In genomic region chr11:95080783-95081182, GRCm38 (mm10) we compare ENCODE assay signal across 29 mouse cellular contexts. TPM values are rescaled to one million over a fixed set of nuclear protein-coding genes. Genes with fewer than 3 reads are reported as not detected.
DNase-seq lines count a peak whose midpoint lies in the region; ATAC-seq and TF ChIP-seq lines count a peak whose summit lies in the region.
"Had no signal": no experiment of that assay in that cellular context is flagged by ENCODE, and none has a peak within 500 bp of the region (broad histone marks: within the 10 kb centered on the region; RNA-seq: fewer than 3 reads in every experiment).

No protein-coding gene starts in this region.

- no peaks in the 10 kb centered on the region for H3K36me3 ChIP-seq in embryonic facial prominence, embryonic 11.5 days (replicated peaks; ENCODE audit: control insufficient read depth, insufficient read depth, low read depth, low read length)
- no peaks in the 10 kb centered on the region for H3K36me3 ChIP-seq in embryonic facial prominence, embryonic 10.5 days (replicated peaks)
- H3K36me3 ChIP-seq in kidney, embryonic 14.5 days (ENCODE audit: control insufficient read depth, insufficient read depth, low read length), result no peaks in the 10 kb centered on the region
- no peaks in the 10 kb centered on the region for H3K36me3 ChIP-seq in kidney, postnatal 0 days (ENCODE audit: insufficient read depth, low read length)
- H3K36me3 ChIP-seq: embryonic facial prominence, embryonic 13.5 days; forebrain, embryonic 12.5 days; forebrain, embryonic 15.5 days; G1E; heart, embryonic 12.5 days; heart, embryonic 15.5 days; hindbrain, embryonic 10.5 days; hindbrain, embryonic 13.5 days had no signal

- DNase-seq in embryonic facial prominence, embryonic 11.5 days (ENCODE audit: low spot score), result no peak
- no peak for DNase-seq in embryonic facial prominence, embryonic 10.5 days (ENCODE audit: low spot score)
- no peak for DNase-seq in kidney, adult 9 months
- DNase-seq in kidney, postnatal 0 days (ENCODE audit: low spot score), result peak; percentile 64
- no peak for DNase-seq in kidney, postnatal 25 days
- DNase-seq in 3T3-L1 (ENCODE audit: low read depth, low spot score), result peak; percentile 35
- DNase-seq: adrenal gland, postnatal 10 days; adrenal gland, postnatal 36 days; B cell, adult 2 months; cerebellum, adult 18-20 months; cerebellum, adult 9-10 months; cerebellum, postnatal 14 days; gastrocnemius, postnatal 10 days; gastrocnemius, postnatal 36 days; heart, adult 2 months; heart, postnatal 10 days; heart, postnatal 36 days had no signal

- no peak overlapping the region for H3K9ac ChIP-seq in embryonic facial prominence, embryonic 11.5 days (replicated peaks; ENCODE audit: low read length)
- no peak overlapping the region for H3K9ac ChIP-seq in kidney, embryonic 14.5 days (ENCODE audit: low read depth, low read length)
- no peak overlapping the region for H3K9ac ChIP-seq in kidney, postnatal 0 days (ENCODE audit: low read depth, low read length)
- H3K9ac ChIP-seq: embryonic facial prominence, embryonic 13.5 days; forebrain, embryonic 12.5 days; forebrain, embryonic 15.5 days; heart, embryonic 12.5 days; heart, embryonic 15.5 days; hindbrain, embryonic 13.5 days had no signal

- no peak for ATAC-seq in embryonic facial prominence, embryonic 11.5 days (replicated peaks; ENCODE audit: insufficient number of reproducible peaks, low FRiP score, low TSS enrichment, low read depth)
- ATAC-seq in kidney, embryonic 14.5 days (ENCODE audit: low FRiP score, low TSS enrichment), result no peak
- no peak for ATAC-seq in kidney, postnatal 0 days (replicated peaks; ENCODE audit: low FRiP score, low read depth)
- ATAC-seq: forebrain, embryonic 15.5 days; hindbrain, embryonic 16.5 days; Patski had no signal

- H3K27ac ChIP-seq in embryonic facial prominence, embryonic 11.5 days (replicated peaks; ENCODE audit: low read depth, low read length), result 0 out of 2 replicates have a peak overlapping the region, but pooled peaks have one; percentile 35
- H3K27ac ChIP-seq in embryonic facial prominence, embryonic 10.5 days (replicated peaks), result no peak overlapping the region
- peak overlapping the region; percentile 74; the same call in 1 of the 2 replicates for H3K27ac ChIP-seq in kidney, embryonic 14.5 days (ENCODE audit: low read depth, low read length)
- H3K27ac ChIP-seq in kidney, postnatal 0 days, result 0 out of 2 replicates have a peak overlapping the region, but pooled peaks have one; percentile 5
- H3K27ac ChIP-seq: embryonic facial prominence, embryonic 13.5 days; forebrain, embryonic 12.5 days; forebrain, embryonic 15.5 days; heart, adult 2 months; hindbrain, embryonic 10.5 days; hindbrain, embryonic 13.5 days had no signal

- peaks cover under 1% of the 10 kb centered on the region; the same call in 1 of the 2 replicates for H3K4me1 ChIP-seq in embryonic facial prominence, embryonic 11.5 days (ENCODE audit: control insufficient read depth, insufficient read depth, low read length)
- peaks cover 70% of the 10 kb centered on the region for H3K4me1 ChIP-seq in embryonic facial prominence, embryonic 10.5 days
- peaks cover 40% of the 10 kb centered on the region for H3K4me1 ChIP-seq in kidney, embryonic 14.5 days (ENCODE audit: control insufficient read depth, insufficient read depth, low read length)
- H3K4me1 ChIP-seq in kidney, postnatal 0 days (replicated peaks; ENCODE audit: insufficient read depth, low read length), result peaks cover 34% of the 10 kb centered on the region

- TF ChIP-seq CTCF in kidney, postnatal 0 days (IDR thresholded peaks at IDR 0.05; ENCODE audit: low read depth), result no peak

- 84% methylated on average over 6 of the region's 6 CpGs for WGBS in embryonic facial prominence, embryonic 11.5 days
- WGBS in embryonic facial prominence, embryonic 10.5 days, result 82% methylated on average over 6 of the region's 6 CpGs
- WGBS in kidney, embryonic 14.5 days, result 39% methylated on average over 6 of the region's 6 CpGs
- WGBS in kidney, postnatal 0 days, result 32% methylated on average over 6 of the region's 6 CpGs

- H3K4me3 ChIP-seq in embryonic facial prominence, embryonic 11.5 days (ENCODE audit: low read depth, low read length), result no peak overlapping the region
- H3K4me3 ChIP-seq in embryonic facial prominence, embryonic 10.5 days, result no peak overlapping the region
- no peak overlapping the region for H3K4me3 ChIP-seq in kidney, embryonic 14.5 days (ENCODE audit: low read length)
- no peak overlapping the region for H3K4me3 ChIP-seq in kidney, postnatal 0 days (replicated peaks; ENCODE audit: low read depth, low read length)
- H3K4me3 ChIP-seq: embryonic facial prominence, embryonic 13.5 days; erythroblast, embryonic 14.5 days; forebrain, embryonic 12.5 days; forebrain, embryonic 15.5 days; heart, adult 2 months; heart, embryonic 12.5 days; heart, embryonic 15.5 days; hindbrain, embryonic 10.5 days; hindbrain, embryonic 13.5 days had no signal

- H3K9me3 ChIP-seq in embryonic facial prominence, embryonic 11.5 days (replicated peaks; ENCODE audit: control insufficient read depth, low read length), result no peaks in the 10 kb centered on the region
- no peaks in the 10 kb centered on the region for H3K9me3 ChIP-seq in embryonic facial prominence, embryonic 10.5 days
- H3K9me3 ChIP-seq in kidney, embryonic 14.5 days (ENCODE audit: control insufficient read depth, low read length), result no peaks in the 10 kb centered on the region
- H3K9me3 ChIP-seq in kidney, postnatal 0 days (replicated peaks; ENCODE audit: low read length), result no peaks in the 10 kb centered on the region
- H3K9me3 ChIP-seq: embryonic facial prominence, embryonic 13.5 days; forebrain, embryonic 12.5 days; forebrain, embryonic 15.5 days; heart, embryonic 12.5 days; heart, embryonic 15.5 days; hindbrain, embryonic 10.5 days; hindbrain, embryonic 13.5 days had no signal

- H3K27me3 ChIP-seq in embryonic facial prominence, embryonic 11.5 days (ENCODE audit: control insufficient read depth, insufficient read depth, low read length), result peaks cover 11% of the 10 kb centered on the region
- peaks cover 45% of the 10 kb centered on the region for H3K27me3 ChIP-seq in embryonic facial prominence, embryonic 10.5 days (replicated peaks; ENCODE audit: low read depth, poor library complexity, severe bottlenecking)
- no peaks in the 10 kb centered on the region for H3K27me3 ChIP-seq in kidney, embryonic 14.5 days (ENCODE audit: control insufficient read depth, insufficient read depth, low read length)
- H3K27me3 ChIP-seq in kidney, postnatal 0 days (ENCODE audit: insufficient read depth, low read length), result no peaks in the 10 kb centered on the region
- H3K27me3 ChIP-seq: Patski had no signal

- H3K4me2 ChIP-seq in embryonic facial prominence, embryonic 11.5 days (ENCODE audit: low read depth, low read length), result no peak overlapping the region
- 0 out of 2 replicates have a peak overlapping the region, but pooled peaks have one; percentile 5 for H3K4me2 ChIP-seq in kidney, embryonic 14.5 days (replicated peaks; ENCODE audit: low read depth, low read length)
- no peak overlapping the region for H3K4me2 ChIP-seq in kidney, postnatal 0 days (ENCODE audit: low read length)
- H3K4me2 ChIP-seq: embryonic facial prominence, embryonic 13.5 days; forebrain, embryonic 12.5 days; forebrain, embryonic 15.5 days; heart, embryonic 12.5 days; heart, embryonic 15.5 days; hindbrain, embryonic 13.5 days had no signal

RNA-seq across cellular contexts. Expression of gene Itga3, which starts 4.2 kb away (rescaled TPM):
- 5.1 and 6.6 TPM in 2 replicates for polyA plus RNA-seq in embryonic facial prominence, embryonic 11.5 days (2014; fragmentation: Nextera tagmentation; extraction: Ambion mirVana)
- 11.5 and 12.2 TPM in 2 replicates for polyA plus RNA-seq in embryonic facial prominence, embryonic 10.5 days (2016; fragmentation: Nextera tagmentation; extraction: Ambion mirVana)
- polyA plus RNA-seq in kidney, embryonic 14.5 days (2014; fragmentation: Nextera tagmentation; extraction: Ambion mirVana), result 13.9 and 20.9 TPM in 2 replicates
- 24.4 and 26.1 TPM in 2 replicates for polyA plus RNA-seq in kidney, postnatal 0 days (2015; fragmentation: Nextera tagmentation; extraction: Ambion mirVana)
- polyA plus RNA-seq: G1E had no signal

RNA-seq across cellular contexts. Expression of gene Dlx3, which starts 39.1 kb away (rescaled TPM):
- 15.9 and 21.7 TPM in 2 replicates for polyA plus RNA-seq in embryonic facial prominence, embryonic 11.5 days (2014; fragmentation: Nextera tagmentation; extraction: Ambion mirVana)
- 29.8 and 31.3 TPM in 2 replicates for polyA plus RNA-seq in embryonic facial prominence, embryonic 10.5 days (2016; fragmentation: Nextera tagmentation; extraction: Ambion mirVana)
- 0.71 and 1.2 TPM in 2 replicates for polyA plus RNA-seq in kidney, embryonic 14.5 days (2014; fragmentation: Nextera tagmentation; extraction: Ambion mirVana)
- polyA plus RNA-seq in kidney, postnatal 0 days (2015; fragmentation: Nextera tagmentation; extraction: Ambion mirVana), result 0.45 and 0.62 TPM in 2 replicates
- polyA plus RNA-seq: erythroblast, embryonic 14.5 days; forebrain, embryonic 15.5 days; G1E; heart, adult 2 months; Patski had no signal

RNA-seq across cellular contexts. Expression of gene Pdk2, which starts 39.6 kb away (rescaled TPM):
- polyA plus RNA-seq in embryonic facial prominence, embryonic 11.5 days (2014; fragmentation: Nextera tagmentation; extraction: Ambion mirVana), result 15.5 and 17.0 TPM in 2 replicates
- polyA plus RNA-seq in embryonic facial prominence, embryonic 10.5 days (2016; fragmentation: Nextera tagmentation; extraction: Ambion mirVana), result 12.9 and 16.0 TPM in 2 replicates
- polyA plus RNA-seq in kidney, embryonic 14.5 days (2014; fragmentation: Nextera tagmentation; extraction: Ambion mirVana), result 30.0 and 46.5 TPM in 2 replicates
- polyA plus RNA-seq in kidney, postnatal 0 days (2015; fragmentation: Nextera tagmentation; extraction: Ambion mirVana), result 94.5 and 94.7 TPM in 2 replicates

Comparison
In these comparisons a context has a peak if more than half of its experiments do, and no peak if none do; other contexts are left out.
1. DNase-seq: peak in kidney, postnatal 0 days (single experiment) and 3T3-L1 (single experiment); none in embryonic facial prominence, embryonic 11.5 days (single experiment), embryonic facial prominence, embryonic 10.5 days (single experiment), kidney, adult 9 months (single experiment) and kidney, postnatal 25 days (0 of 2).